Mouse (Mus musculus) inflammation-experienced regulatory T-cells (primary cell): ENCODE measurements around the gene Gm28961. TPM values are rescaled to one million over a fixed set of nuclear protein-coding genes. Genes with fewer than 3 reads are reported as not detected.

Source experiments
- polyA plus RNA-seq, 2 experiments: library from polyadenylated mRNA; unstranded; fragments of 100-300 nt; shearing (Covaris generic); gene quantifications; one replicate each; pipeline ENCODE4 v1.2.1; 2017

Gene Gm28961
- not detected for polyA plus RNA-seq

GRCm38 (mm10) chrY:57705397-57705796 is at the start of gene Gm28961:
TSS of gene Gm28961 (plus strand) at chrY:57705697.

Other genes with a start within 250 kb of the Gm28961 start
- gene Gm21943, start 172.0 kb upstream of the Gm28961 start, polyA plus RNA-seq = not detected